Mouse (Mus musculus): ENCODE results near the gene Map4k2.
"Not testable (repeated sequence)": the region's sequence is repeated elsewhere in the genome, so short reads cannot be mapped to it uniquely, and the experiment has no call there.

Map4k2 gene

GRCm38 (mm10) chr19:6340524-6341452, at the start of gene Map4k2:
TSS of gene Map4k2 (plus strand) at chr19:6341135.
- DNase-seq (ENCODE audit: low spot score): peak; percentile 88

- no peak for DNase-seq (ENCODE audit: low spot score)
Measured at GRCm38 (mm10) chr19:6292262-6292661, 48.7 kb upstream of the Map4k2 start.

DNA sequence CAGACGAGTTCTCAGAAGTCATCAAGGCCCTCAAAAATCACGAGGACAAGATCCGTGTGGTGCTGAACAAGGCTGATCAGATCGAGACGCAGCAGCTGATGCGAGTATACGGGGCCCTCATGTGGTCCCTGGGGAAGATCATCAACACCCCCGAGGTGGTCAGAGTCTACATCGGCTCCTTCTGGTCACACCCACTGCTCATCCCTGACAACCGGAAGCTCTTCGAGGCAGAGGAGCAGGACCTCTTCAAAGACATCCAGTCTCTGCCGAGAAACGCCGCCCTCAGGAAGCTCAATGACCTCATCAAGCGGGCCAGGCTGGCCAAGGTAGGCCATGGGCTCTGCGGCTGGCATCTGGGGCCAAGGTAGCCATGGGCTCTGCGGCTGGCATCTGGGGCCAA, 46.6 kb upstream of the Map4k2 start:
- no peak for DNase-seq (ENCODE audit: low spot score)

DNA sequence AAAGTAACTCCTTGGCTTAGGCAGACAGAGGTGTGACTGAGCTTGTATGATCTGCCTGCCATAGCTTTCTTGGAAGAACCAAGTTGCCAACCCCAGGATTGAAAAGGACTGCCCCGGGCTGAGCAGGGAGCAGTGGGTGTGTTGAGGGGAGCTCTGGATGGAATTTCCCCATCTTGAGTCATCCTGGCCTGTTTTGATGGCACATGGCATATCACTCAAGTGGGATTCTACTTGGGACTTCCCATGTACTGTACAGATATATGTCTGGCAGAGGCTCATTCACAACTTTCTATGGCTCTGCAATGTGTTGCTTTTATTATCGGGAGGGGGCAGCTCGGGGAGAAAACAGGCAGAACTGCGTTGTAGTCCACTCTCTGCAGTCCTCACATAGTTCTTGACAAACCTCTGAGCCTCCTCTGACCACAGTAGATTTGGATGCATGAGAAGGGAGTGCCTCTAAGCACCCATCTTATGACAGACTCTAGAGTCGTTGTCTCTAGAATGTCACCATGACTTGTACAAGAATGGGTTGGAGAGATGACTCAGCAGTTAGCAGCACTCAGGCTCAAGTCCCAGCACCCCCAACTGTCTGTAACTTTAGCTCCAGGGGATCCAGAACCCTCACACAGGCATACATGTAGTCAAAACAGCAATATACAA, 44.3 kb upstream of the Map4k2 start:
- DNase-seq (ENCODE audit: low spot score): no peak

GRCm38 (mm10) chr19:6297641-6298040, 43.3 kb upstream of the Map4k2 start:
- DNase-seq (ENCODE audit: low spot score): no peak

- no peak for DNase-seq (ENCODE audit: low spot score)
Measured at GRCm38 (mm10) chr19:6299003-6299402, 41.9 kb upstream of the Map4k2 start.

GRCm38 (mm10) chr19:6299450-6300267, 41.3 kb upstream of the Map4k2 start:
- no peak for DNase-seq (ENCODE audit: low spot score)

GRCm38 (mm10) chr19:6300402-6300841, 40.5 kb upstream of the Map4k2 start:
- DNase-seq (ENCODE audit: low spot score): no peak

GRCm38 (mm10) chr19:6302114-6302513, 38.8 kb upstream of the Map4k2 start:
- no peak for DNase-seq (ENCODE audit: low spot score)

DNA sequence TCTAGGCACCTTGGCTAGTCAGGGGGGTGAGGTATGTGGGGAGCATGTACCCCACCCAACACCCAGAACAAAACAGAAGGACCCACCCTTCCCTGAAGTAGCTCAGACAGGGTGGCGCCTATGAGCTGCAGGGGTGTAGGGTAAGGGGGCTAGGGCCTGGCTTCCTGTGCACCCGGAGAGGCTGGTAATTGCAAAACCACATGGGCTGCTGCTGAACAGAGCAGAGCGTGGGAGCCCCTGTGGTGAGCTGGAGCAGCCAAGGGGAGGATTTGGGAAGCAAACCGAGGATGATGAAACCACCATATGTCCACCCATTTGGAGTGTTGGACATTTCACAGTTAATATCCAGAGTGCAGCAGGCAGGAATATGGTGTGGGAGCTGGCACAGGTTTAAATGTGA, 38.4 kb upstream of the Map4k2 start:
- DNase-seq (ENCODE audit: low spot score): peak; percentile 24

- DNase-seq (ENCODE audit: low spot score): no peak
Measured at GRCm38 (mm10) chr19:6303831-6304230, 37.1 kb upstream of the Map4k2 start.

DNA sequence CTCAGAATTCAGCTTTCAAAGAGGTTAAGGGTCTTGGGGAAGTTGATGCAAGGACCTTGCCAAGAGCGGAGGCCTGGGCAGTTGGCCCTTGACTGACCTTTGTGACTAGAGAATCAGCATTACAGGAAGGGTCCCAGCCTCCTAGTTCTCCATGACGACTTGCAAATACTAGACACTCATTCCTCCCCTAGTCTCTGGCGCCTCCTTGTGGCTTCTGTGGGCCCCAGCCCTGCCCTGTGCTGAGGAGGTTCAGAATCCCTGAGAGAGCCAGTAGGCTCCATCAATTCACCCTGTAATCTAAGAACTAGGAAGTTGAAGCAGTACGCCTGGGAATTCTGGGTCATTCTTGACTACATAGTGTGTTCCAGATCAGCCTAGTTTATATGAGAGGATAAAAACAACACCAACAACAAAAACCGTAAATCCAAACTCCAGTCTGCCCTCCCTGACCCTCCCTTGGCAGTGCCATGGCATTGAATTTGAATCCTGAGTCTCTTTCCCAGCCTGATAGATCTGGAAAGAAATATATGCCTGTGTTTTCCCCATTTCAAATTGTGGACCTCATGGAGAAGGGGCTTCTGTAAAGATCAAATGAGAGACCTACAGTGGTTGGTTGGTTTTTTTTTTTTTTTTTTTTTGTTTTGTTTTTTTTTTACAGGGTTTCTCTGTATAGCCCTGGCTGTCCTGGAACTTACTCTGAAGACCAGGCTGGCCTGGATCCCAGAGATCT, 36.0 kb upstream of the Map4k2 start:
- peak; percentile 85 for DNase-seq (ENCODE audit: low spot score)

DNA sequence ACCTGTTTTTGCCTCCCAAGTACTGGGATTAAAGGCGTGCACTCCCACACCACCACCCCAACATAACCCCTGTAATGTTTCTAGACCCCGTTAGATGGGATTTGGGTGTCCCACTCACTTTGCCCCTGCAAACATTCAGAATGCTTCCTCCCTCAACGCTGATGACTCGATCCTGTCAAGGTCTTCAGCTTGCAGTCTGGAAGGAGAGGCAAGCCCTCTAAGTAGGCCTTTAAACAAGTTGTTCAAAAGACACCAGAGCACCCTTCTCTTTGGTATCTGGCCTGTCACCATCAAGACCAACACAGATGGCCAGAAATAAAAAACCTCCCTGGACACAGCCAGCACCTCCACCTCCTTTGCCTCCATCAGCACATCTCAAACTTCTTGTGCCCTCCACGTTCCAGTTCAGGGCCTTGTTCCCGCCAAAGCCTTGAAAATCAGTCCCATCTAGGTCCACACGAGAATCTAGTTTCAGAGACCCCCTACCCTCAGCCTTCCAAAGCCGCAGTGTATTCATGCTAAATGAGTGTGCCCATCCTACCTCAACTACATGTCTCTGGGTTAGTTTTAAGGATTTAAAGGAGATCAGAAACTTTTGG, 35.3 kb upstream of the Map4k2 start:
- no peak for DNase-seq (ENCODE audit: low spot score)

GRCm38 (mm10) chr19:6306137-6306551, 34.8 kb upstream of the Map4k2 start, which contains the start of gene Cdc42bpg:
TSS of gene Cdc42bpg (plus strand) at chr19:6306456.
- peak; percentile 78 for DNase-seq (ENCODE audit: low spot score)

DNA sequence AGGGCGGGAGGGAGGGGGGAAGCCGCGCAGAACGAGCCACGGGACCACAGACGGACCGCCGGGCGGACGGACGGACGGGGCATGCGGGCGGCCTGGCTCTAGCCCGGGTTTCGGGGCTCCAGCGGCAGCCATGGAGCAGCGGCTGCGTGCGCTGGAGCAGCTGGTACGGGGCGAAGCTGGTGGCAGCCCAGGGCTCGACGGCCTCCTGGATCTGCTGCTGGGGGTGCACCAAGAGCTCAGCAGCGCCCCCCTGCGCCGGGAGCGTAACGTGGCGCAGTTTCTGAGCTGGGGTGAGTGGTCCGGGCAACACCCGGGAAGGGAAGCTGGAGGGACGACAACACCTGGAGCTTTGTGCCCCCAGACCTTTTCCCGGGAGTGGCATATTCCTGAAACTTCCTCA, 34.3 kb upstream of the Map4k2 start:
- peak; percentile 85 for DNase-seq (ENCODE audit: low spot score)

- DNase-seq (ENCODE audit: low spot score): no peak
Measured at GRCm38 (mm10) chr19:6307733-6308531, 33.0 kb upstream of the Map4k2 start.

DNA sequence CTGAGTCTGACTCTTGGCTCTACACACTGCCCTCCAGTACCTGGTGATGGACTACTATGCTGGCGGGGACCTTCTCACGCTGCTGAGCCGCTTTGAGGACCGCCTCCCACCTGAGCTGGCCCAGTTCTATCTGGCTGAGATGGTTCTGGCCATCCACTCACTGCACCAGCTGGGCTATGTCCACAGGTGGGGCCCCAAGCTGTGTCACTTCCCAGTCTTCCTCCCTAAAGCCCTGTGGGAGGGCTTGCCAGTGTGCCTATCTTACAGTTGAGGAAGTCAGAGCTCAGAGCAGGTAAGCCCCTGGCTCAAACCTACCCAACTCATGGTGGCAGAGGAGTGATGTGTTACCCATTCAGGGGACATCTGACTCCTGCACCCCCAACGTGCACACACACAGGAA, 30.8 kb upstream of the Map4k2 start:
- no peak for DNase-seq (ENCODE audit: low spot score)

DNA sequence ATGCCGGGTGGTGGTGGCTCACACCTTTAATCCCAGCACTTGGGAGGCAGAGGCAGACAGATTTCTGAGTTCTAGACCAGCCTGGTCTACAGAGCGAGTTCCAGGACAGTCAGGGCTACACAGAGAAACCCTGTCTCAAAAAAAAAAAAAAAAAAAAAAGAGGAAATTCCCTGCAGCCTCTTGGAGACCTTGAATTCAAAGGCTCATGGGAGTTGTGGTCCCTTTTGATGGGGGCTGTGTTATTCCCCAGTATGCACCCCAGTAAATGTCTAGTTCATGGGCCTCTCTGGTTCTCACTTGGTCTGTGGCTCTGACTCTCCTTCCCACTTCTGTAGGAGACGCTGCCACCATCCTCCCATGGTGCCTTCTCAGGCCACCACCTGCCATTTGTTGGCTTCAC, 29.2 kb upstream of the Map4k2 start:
- not testable (repeated sequence) for DNase-seq (ENCODE audit: low spot score)

DNA sequence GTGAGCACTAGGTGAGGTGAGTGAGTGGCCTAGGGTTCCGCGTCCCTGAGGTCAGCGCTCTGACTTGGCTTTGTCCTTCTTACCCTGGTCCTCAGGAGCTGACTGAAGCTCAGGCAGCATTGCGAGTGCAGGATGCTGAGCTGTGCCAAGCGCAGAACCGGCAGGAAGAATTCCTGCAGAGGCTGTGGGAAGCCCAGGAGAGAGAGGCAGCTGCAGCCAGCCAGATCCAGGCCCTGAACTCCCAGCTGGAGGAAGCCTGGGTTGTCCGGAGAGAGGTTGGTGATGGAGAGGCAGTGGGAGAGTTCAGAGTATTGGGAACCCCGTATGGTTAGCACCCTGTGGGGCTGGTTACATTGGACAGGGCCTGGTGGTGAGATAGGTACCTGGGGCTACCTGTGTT, 27.1 kb upstream of the Map4k2 start:
- DNase-seq (ENCODE audit: low spot score): no peak

GRCm38 (mm10) chr19:6314513-6314912, 26.4 kb upstream of the Map4k2 start:
- no peak for DNase-seq (ENCODE audit: low spot score)
